Mouse (Mus musculus): ENCODE results near the gene Lamb3. TPM values are rescaled to one million over a fixed set of nuclear protein-coding genes. Genes with fewer than 3 reads are reported as not detected.

The Lamb3 gene
- polyA plus RNA-seq, 1 experiment from 2014 or later, result 0.63 TPM

DNA sequence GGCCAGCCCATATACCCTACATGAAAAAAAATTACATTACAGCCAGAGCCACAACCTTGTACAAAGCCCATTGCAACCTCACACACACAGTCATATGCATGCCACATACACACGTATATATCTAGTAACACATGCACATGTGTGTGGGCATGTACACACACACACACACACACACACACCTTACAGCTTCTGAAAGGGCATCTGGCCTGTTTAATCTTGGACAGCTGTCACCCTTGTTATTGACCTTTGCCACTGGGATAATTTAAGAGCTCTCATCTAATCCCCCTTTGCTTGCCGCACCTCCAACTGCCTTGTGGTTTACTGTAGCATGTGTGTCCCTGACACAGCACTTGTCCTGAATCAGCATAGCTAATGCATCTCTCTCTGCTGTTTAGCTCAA, 3.7 kb upstream of the Lamb3 start:
- ATAC-seq (ENCODE audit: insufficient read depth), result no peak
- H3K9ac ChIP-seq, result no peak overlapping the region
- H3K36me3 ChIP-seq (replicated peaks), result no peaks in the 10 kb centered on the region
- WGBS (ENCODE audit: insufficient replicate concordance), result 54% methylated on average over 2 of the region's 2 CpGs
- no peak overlapping the region for H3K27ac ChIP-seq (replicated peaks)
- H3K27me3 ChIP-seq, result no peaks in the 10 kb centered on the region
- H3K4me1 ChIP-seq (replicated peaks), result peaks cover 3% of the 10 kb centered on the region; the same call in 1 of the 2 replicates
- no peak overlapping the region for H3K4me3 ChIP-seq (replicated peaks)
- H3K4me2 ChIP-seq, result no peak overlapping the region
- H3K9me3 ChIP-seq (replicated peaks), result no peaks in the 10 kb centered on the region

DNA sequence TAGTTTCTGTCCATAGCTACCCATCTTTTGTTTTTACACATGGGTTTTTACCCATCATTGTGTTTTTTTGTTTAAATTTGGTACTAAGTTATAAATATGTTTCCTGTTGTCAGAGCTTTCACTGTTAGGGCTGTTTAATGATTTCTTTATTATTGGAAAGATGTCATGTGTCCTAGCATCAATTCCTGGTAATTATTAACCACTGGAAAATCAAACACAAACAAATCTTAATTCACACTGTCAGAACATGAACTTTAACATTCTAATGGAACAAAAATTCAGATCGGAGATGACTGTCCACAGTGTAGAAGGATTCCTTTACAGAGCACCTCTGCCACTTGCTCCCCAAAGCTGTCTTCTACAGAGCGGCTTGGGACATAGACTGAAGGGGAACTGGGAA, 2.1 kb upstream of the Lamb3 start:
- H3K27me3 ChIP-seq, result no peaks in the 10 kb centered on the region
- no peaks in the 10 kb centered on the region for H3K36me3 ChIP-seq (replicated peaks)
- no peak overlapping the region for H3K4me2 ChIP-seq
- no peak overlapping the region for H3K9ac ChIP-seq
- no peaks in the 10 kb centered on the region for H3K9me3 ChIP-seq (replicated peaks)
- H3K27ac ChIP-seq (replicated peaks), result peak overlapping the region; percentile 14; the same call in 1 of the 2 replicates
- 68% methylated on average over 2 of the region's 2 CpGs for WGBS (ENCODE audit: insufficient replicate concordance)
- no peaks in the 10 kb centered on the region; the same call in 1 of the 2 replicates for H3K4me1 ChIP-seq (replicated peaks)
- ATAC-seq (ENCODE audit: insufficient read depth), result no peak
- H3K4me3 ChIP-seq (replicated peaks), result no peak overlapping the region

GRCm38 (mm10) chr1:193208178-193208577, 679 bp downstream of the Lamb3 start:
- no peak overlapping the region for H3K27ac ChIP-seq (replicated peaks)
- H3K9ac ChIP-seq, result no peak overlapping the region
- H3K4me3 ChIP-seq (replicated peaks), result no peak overlapping the region
- H3K36me3 ChIP-seq (replicated peaks), result no peaks in the 10 kb centered on the region
- WGBS (ENCODE audit: insufficient replicate concordance), result 24% methylated on average over 2 of the region's 2 CpGs
- no peak overlapping the region for H3K4me2 ChIP-seq
- H3K27me3 ChIP-seq, result no peaks in the 10 kb centered on the region
- H3K4me1 ChIP-seq (replicated peaks), result no peaks in the 10 kb centered on the region; the same call in 1 of the 2 replicates
- no peaks in the 10 kb centered on the region for H3K9me3 ChIP-seq (replicated peaks)
- no peak for ATAC-seq (ENCODE audit: insufficient read depth)

GRCm38 (mm10) chr1:193211371-193211770, 3.9 kb downstream of the Lamb3 start:
- no peak overlapping the region for H3K9ac ChIP-seq
- no peaks in the 10 kb centered on the region for H3K27me3 ChIP-seq
- H3K9me3 ChIP-seq (replicated peaks), result no peaks in the 10 kb centered on the region
- H3K27ac ChIP-seq (replicated peaks), result no peak overlapping the region
- no peak overlapping the region for H3K4me2 ChIP-seq
- ATAC-seq (ENCODE audit: insufficient read depth), result no peak
- no peaks in the 10 kb centered on the region for H3K36me3 ChIP-seq (replicated peaks)
- H3K4me3 ChIP-seq (replicated peaks), result no peak overlapping the region
- no peaks in the 10 kb centered on the region for H3K4me1 ChIP-seq (replicated peaks)
- WGBS (ENCODE audit: insufficient replicate concordance), result 57% methylated on average over 5 of the region's 5 CpGs

- 46% methylated on average over 5 of the region's 5 CpGs for WGBS (ENCODE audit: insufficient replicate concordance)
- no peak for ATAC-seq (ENCODE audit: insufficient read depth)
- Histone ChIP-seq H3K27ac (replicated peaks) (no peak overlapping the region), H3K27me3 (no peaks in the 10 kb centered on the region), H3K9ac (no peak overlapping the region), H3K4me1 (replicated peaks) (no peaks in the 10 kb centered on the region), H3K4me2 (no peak overlapping the region), H3K9me3 (replicated peaks) (no peaks in the 10 kb centered on the region), H3K4me3 (replicated peaks) (no peak overlapping the region), H3K36me3 (replicated peaks) (no peaks in the 10 kb centered on the region)
Observed at GRCm38 (mm10) chr1:193214053-193214452, 6.6 kb downstream of the Lamb3 start.

DNA sequence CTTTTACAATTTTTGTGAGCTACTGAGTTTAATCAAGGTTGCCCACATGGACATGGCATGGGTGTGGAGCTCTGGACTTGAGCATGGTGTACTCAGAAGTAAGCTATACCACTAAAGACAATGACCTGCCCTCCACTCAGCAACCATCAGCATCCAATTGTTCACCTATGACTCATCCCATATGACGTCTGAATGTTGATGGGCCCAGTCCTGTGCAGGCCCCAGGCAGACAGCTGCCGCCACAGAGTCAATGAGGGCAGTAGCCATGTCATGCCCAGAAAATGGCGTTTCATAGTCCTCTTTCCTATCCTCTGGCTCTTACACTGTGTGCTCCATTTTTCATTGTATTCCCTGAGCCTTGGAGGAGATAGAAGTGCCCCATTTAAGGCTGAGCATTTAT, 8.5 kb downstream of the Lamb3 start:
- Histone ChIP-seq H3K9me3 (replicated peaks) (no peaks in the 10 kb centered on the region), H3K4me1 (replicated peaks) (no peaks in the 10 kb centered on the region), H3K4me2 (no peak overlapping the region), H3K27ac (replicated peaks) (no peak overlapping the region), H3K36me3 (replicated peaks) (no peaks in the 10 kb centered on the region), H3K27me3 (no peaks in the 10 kb centered on the region), H3K4me3 (replicated peaks) (no peak overlapping the region), H3K9ac (no peak overlapping the region)
- no peak for ATAC-seq (ENCODE audit: insufficient read depth)
- WGBS (ENCODE audit: insufficient replicate concordance), result 48% methylated on average over 3 of the region's 3 CpGs

GRCm38 (mm10) chr1:193220408-193220807, 12.9 kb downstream of the Lamb3 start:
- WGBS (ENCODE audit: insufficient replicate concordance), result 51% methylated on average over 5 of the region's 5 CpGs
- ATAC-seq (ENCODE audit: insufficient read depth), result no peak
- H3K9ac ChIP-seq, result no peak overlapping the region

GRCm38 (mm10) chr1:193225531-193225930, 18.0 kb downstream of the Lamb3 start:
- no peak overlapping the region for H3K27ac ChIP-seq (replicated peaks)
- no peaks in the 10 kb centered on the region for H3K36me3 ChIP-seq (replicated peaks)
- no peak overlapping the region for H3K4me3 ChIP-seq (replicated peaks)
- no peak for ATAC-seq (ENCODE audit: insufficient read depth)
- no peak overlapping the region for H3K9ac ChIP-seq
- no peaks in the 10 kb centered on the region for H3K9me3 ChIP-seq (replicated peaks)
- no peak overlapping the region for H3K4me2 ChIP-seq
- H3K4me1 ChIP-seq (replicated peaks), result peaks cover 4% of the 10 kb centered on the region; the same call in 1 of the 2 replicates
- no peaks in the 10 kb centered on the region for H3K27me3 ChIP-seq
- 57% methylated on average over 3 of the region's 3 CpGs for WGBS (ENCODE audit: insufficient replicate concordance)

More at GRCm38 (mm10) chr1:193220408-193220807, 12.9 kb downstream of the Lamb3 start:
- Histone ChIP-seq H3K4me2 (no peak overlapping the region), H3K4me3 (replicated peaks) (no peak overlapping the region), H3K36me3 (replicated peaks) (no peaks in the 10 kb centered on the region), H3K27ac (replicated peaks) (no peak overlapping the region), H3K9me3 (replicated peaks) (no peaks in the 10 kb centered on the region), H3K27me3 (no peaks in the 10 kb centered on the region), H3K4me1 (replicated peaks) (no peaks in the 10 kb centered on the region)

DNA sequence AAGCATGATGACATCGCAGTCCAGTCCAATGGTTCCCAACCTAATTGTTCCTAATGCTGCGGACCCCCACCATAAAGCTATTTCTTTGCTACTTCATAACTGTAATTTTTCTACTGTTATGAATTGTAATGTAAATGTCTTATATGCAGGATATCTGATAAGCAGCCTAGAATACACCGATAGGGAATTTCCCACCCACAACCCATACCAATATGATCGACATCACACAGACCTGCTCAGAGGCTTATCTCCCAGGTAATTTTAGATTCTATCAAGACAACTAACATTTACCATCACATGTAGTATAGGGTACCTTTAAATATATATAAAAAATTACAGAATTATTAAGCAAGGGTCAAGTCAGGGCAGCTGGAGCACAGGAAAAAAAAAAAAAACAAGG, 18.6 kb downstream of the Lamb3 start:
- H3K4me2 ChIP-seq, result no peak overlapping the region
- H3K9ac ChIP-seq, result no peak overlapping the region
- no peak for ATAC-seq (ENCODE audit: insufficient read depth)
- no peaks in the 10 kb centered on the region for H3K9me3 ChIP-seq (replicated peaks)
- H3K4me3 ChIP-seq (replicated peaks), result no peak overlapping the region
- H3K36me3 ChIP-seq (replicated peaks), result no peaks in the 10 kb centered on the region
- peaks cover 7% of the 10 kb centered on the region; the same call in 1 of the 2 replicates for H3K4me1 ChIP-seq (replicated peaks)
- WGBS (ENCODE audit: insufficient replicate concordance), result 70% methylated on average over 4 of the region's 4 CpGs
- H3K27ac ChIP-seq (replicated peaks), result no peak overlapping the region
- no peaks in the 10 kb centered on the region for H3K27me3 ChIP-seq

DNA sequence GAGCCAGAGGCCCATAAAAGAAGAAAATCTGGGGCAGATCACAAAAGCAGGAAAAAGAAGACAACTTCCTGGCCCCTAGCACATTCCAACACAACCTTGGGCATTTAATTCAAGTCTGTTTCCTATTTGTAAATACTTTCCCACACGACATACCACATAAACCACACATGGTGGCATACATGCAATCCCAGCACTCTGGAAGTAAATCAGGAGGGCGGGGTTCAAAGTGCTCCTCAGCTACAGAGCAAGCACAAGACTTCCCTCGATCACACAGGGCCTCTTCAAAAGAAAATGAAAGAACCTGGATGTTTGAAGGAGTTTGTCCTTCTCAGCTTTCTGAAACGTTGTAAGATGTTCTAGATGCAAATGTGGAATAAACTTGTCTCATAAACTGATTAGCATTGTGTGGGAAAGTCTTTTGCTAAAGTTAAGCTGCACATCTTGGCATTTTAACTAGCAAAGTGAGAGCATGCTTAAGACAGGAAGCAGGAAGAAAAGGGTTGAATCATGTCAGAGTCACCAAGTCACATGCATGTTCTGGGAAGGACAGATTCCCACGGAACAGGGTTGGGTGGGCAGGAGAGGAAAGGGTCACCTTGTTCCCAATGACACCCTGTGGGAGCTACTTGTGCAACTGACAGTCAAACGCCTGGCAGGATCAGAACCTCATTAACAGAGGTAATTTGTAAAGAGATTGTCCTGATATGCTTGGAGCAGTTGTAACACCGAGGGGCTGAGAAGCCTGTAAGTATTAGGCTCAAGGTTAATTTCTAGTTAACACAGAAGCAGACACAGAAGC, 19.4 kb downstream of the Lamb3 start:
- Histone ChIP-seq H3K36me3 (replicated peaks) (no peaks in the 10 kb centered on the region), H3K4me1 (replicated peaks) (peaks cover 7% of the 10 kb centered on the region; the same call in 1 of the 2 replicates), H3K4me2 (no peak overlapping the region), H3K9me3 (replicated peaks) (no peaks in the 10 kb centered on the region), H3K27me3 (no peaks in the 10 kb centered on the region), H3K9ac (no peak overlapping the region), H3K27ac (replicated peaks) (no peak overlapping the region), H3K4me3 (replicated peaks) (no peak overlapping the region)
- 29% methylated on average over 7 of the region's 7 CpGs for WGBS (ENCODE audit: insufficient replicate concordance)
- no peak for ATAC-seq (ENCODE audit: insufficient read depth)

GRCm38 (mm10) chr1:193227537-193227936, 20.0 kb downstream of the Lamb3 start:
- WGBS (ENCODE audit: insufficient replicate concordance), result 62% methylated on average over 4 of the region's 4 CpGs
- no peaks in the 10 kb centered on the region for H3K9me3 ChIP-seq (replicated peaks)
- no peak for ATAC-seq (ENCODE audit: insufficient read depth)
- H3K27me3 ChIP-seq, result no peaks in the 10 kb centered on the region
- no peak overlapping the region for H3K27ac ChIP-seq (replicated peaks)
- peaks cover 7% of the 10 kb centered on the region; the same call in 1 of the 2 replicates for H3K4me1 ChIP-seq (replicated peaks)
- H3K4me3 ChIP-seq (replicated peaks), result no peak overlapping the region
- H3K36me3 ChIP-seq (replicated peaks), result no peaks in the 10 kb centered on the region
- H3K9ac ChIP-seq, result no peak overlapping the region
- H3K4me2 ChIP-seq, result no peak overlapping the region
